Mouse (Mus musculus) bone marrow macrophage, adult 2 months (primary cell): ENCODE data around the gene Galnt6. TPM values are rescaled to one million over a fixed set of nuclear protein-coding genes. Genes with fewer than 3 reads are reported as not detected.

Experiments
- H3K27ac ChIP-seq: 2 replicates; pipeline ENCODE4 v1.5.1; 2012; ENCODE audit warnings: low read depth, low read length; ENCODE audit not compliant: insufficient read depth
- H3K4me1 ChIP-seq: 2 replicates; pipeline ENCODE4 v1.6.1; 2012; ENCODE audit warnings: low read length; ENCODE audit not compliant: control insufficient read depth, insufficient read depth
- H3K4me3 ChIP-seq: 2 replicates; pipeline ENCODE4 v1.5.1; 2012; ENCODE audit warnings: mild to moderate bottlenecking, low read length, moderate library complexity; ENCODE audit not compliant: insufficient read depth
- CTCF ChIP-seq: IDR thresholded peaks from 2 replicates; pipeline ENCODE4 v1.5.1; 2012; ENCODE audit warnings: low read depth, mild to moderate bottlenecking, low read length, moderate library complexity
- POLR2A ChIP-seq: IDR thresholded peaks from 2 replicates; pipeline ENCODE4 v1.6.1; 2012; ENCODE audit warnings: mild to moderate bottlenecking, low read depth, low read length, borderline replicate concordance
- polyA plus RNA-seq: library from polyadenylated mRNA; stranded (reverse); fragments of >200 nt; gene quantifications from 2 replicates; pipeline ENCODE4 v1.2.4, GENCODE M21; 2012; ENCODE audit not compliant: missing spikeins, insufficient read depth, insufficient read length

Gene Galnt6
- polyA plus RNA-seq, 1 experiment = 14.9 TPM

GRCm38 (mm10) chr15:100642451-100642850 is 86.7 kb downstream of the Galnt6 start:
- no peaks in the 10 kb centered on the region; the same call in 1 of the 2 replicates for H3K4me1 ChIP-seq
- no peak overlapping the region for H3K4me3 ChIP-seq
- TF ChIP-seq POLR2A = no peak
- TF ChIP-seq CTCF = no peak
- no peak overlapping the region for H3K27ac ChIP-seq

Other genes with a start within 250 kb of the Galnt6 start
- gene Csrnp2, start 233.9 kb downstream of the Galnt6 start, polyA plus RNA-seq = 2.2 and 2.8 TPM in 2 replicates
- 9.4 and 10.2 TPM in 2 replicates for gene Tfcp2, start 177.4 kb downstream of the Galnt6 start, polyA plus RNA-seq
- gene Pou6f1, start 129.4 kb downstream of the Galnt6 start, polyA plus RNA-seq = 23.4 and 27.0 TPM in 2 replicates
- gene Dazap2, start 114.0 kb downstream of the Galnt6 start, polyA plus RNA-seq = 466 and 503 TPM in 2 replicates
- 94.1 and 103 TPM in 2 replicates for gene Smagp, start 92.4 kb downstream of the Galnt6 start, polyA plus RNA-seq
- gene Bin2, start 59.8 kb downstream of the Galnt6 start, polyA plus RNA-seq = 132 and 135 TPM in 2 replicates
- gene Cela1, start 41.5 kb downstream of the Galnt6 start, polyA plus RNA-seq = 4.9 and 5.1 TPM in 2 replicates
- 0.85 TPM in 1 of 2 replicates, not detected in the other for gene Slc4a8, start 32.4 kb upstream of the Galnt6 start, polyA plus RNA-seq
- gene Scn8a, start 140.5 kb upstream of the Galnt6 start, polyA plus RNA-seq = not detected in 2 replicates